Mouse (Mus musculus): Measurements from ENCODE around the gene Fam110a.

DNA sequence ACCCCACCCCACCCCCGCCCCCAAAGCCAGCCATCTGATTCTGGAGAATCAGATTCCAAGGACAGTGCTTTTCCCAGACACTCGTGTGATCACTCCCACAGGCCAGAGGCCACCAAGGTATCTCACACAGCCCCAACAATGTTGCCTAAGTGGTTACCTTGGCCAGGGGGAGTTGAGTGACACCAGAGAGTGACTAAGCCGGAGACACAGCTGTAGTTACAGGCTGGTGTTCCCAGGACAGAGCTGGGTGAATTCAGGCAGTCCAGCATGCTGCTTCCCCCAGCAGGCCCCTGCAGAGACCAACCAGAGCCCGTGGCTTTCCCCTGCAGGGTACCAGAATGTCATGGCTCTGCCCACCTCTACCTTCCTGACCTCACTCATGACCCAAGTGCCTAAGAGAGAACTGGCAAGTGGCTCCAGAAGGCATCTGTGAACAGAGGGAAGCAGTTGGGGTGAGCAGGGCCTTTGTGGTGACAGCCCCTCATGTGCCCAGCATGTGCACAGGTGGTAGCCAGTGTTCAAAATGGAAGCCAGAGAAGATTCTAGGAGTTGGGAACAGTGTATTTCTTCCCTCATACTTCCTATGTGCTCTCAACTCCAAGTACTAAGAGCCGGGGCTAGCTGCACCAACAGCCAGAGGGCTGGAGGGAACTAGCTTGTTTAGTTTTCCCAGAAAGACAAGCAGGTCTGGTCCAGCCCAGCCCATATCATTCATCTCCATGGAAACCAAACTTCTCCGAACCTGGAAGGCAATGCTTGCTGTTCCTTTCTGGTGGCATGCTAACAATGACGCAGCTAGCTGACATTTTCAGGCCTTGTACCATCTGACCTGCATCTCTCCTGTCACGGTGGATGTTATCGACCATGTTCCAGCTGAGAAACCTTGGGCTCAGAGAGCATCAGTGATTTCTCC is 18.5 kb downstream of the Fam110a start:
- no peak for TF ChIP-seq CTCF (conservative IDR thresholded peaks at IDR 0.05; ENCODE audit: low read length)
- no peak for TF ChIP-seq NANOG (IDR thresholded peaks at IDR 0.05; ENCODE audit: borderline replicate concordance, low read length)
